Mouse (Mus musculus) heart, embryonic 15.5 days (tissue): ENCODE measurements around the gene Rdh7. TPM values are rescaled to one million over a fixed set of nuclear protein-coding genes. Genes with fewer than 3 reads are reported as not detected.
"Not testable (repeated sequence)": the region's sequence is repeated elsewhere in the genome, so short reads cannot be mapped to it uniquely, and the experiment has no call there.

ENCODE experiments used
- ATAC-seq: fragments of 200-750 bp; cut with Nextera tagmentation; replicated peaks from 2 replicates; pipeline ENCODE4 v1.8.0; 2017; ENCODE audit warnings: low read depth, moderate TSS enrichment; ENCODE audit not compliant: insufficient number of reproducible peaks, insufficient read depth, low FRiP score
- H3K27ac ChIP-seq: fragments of 300-500 bp; sonication (generic); 2 replicates; pipeline ENCODE4 v1.5.1; 2015; ENCODE audit warnings: mild to moderate bottlenecking, inconsistent platforms
- H3K27me3 ChIP-seq: fragments of 300-500 bp; sonication (generic); 2 replicates; pipeline ENCODE4 v1.6.1; 2015; ENCODE audit warnings: inconsistent platforms
- H3K36me3 ChIP-seq: fragments of 300-500 bp; sonication (generic); 2 replicates; pipeline ENCODE4 v1.6.1; 2015; ENCODE audit warnings: mild to moderate bottlenecking, inconsistent platforms
- H3K4me1 ChIP-seq: fragments of 300-500 bp; sonication (generic); replicated peaks from 2 replicates; pipeline ENCODE4 v1.6.1; 2015; ENCODE audit warnings: inconsistent platforms
- H3K4me2 ChIP-seq: fragments of 300-500 bp; sonication (generic); 2 replicates; pipeline ENCODE4 v1.6.1; 2015; ENCODE audit warnings: inconsistent platforms, mild to moderate bottlenecking, moderate library complexity
- H3K4me3 ChIP-seq: fragments of 300-500 bp; sonication (generic); 2 replicates; pipeline ENCODE4 v1.5.1; 2015; ENCODE audit warnings: mild to moderate bottlenecking, inconsistent platforms
- H3K9ac ChIP-seq: fragments of 300-500 bp; sonication (generic); 2 replicates; pipeline ENCODE4 v1.6.1; 2015; ENCODE audit warnings: mild to moderate bottlenecking, inconsistent platforms
- H3K9me3 ChIP-seq: fragments of 300-500 bp; sonication (generic); replicated peaks from 2 replicates; pipeline ENCODE4 v1.6.1; 2016; ENCODE audit warnings: inconsistent platforms
- WGBS: fragments of 180-500 bp; shearing (Covaris S2); methylation state at CpG from one replicate; pipeline ENCODE4 v1.1.7; 2015; ENCODE audit warnings: mixed read lengths; 5-methylcytosine and 5-hydroxymethylcytosine counted together
- polyA plus RNA-seq: library from polyadenylated mRNA; unstranded; fragments of >200 nt; fragmentation: Nextera tagmentation; extraction: Ambion mirVana; gene quantifications from 2 replicates; pipeline ENCODE4 v1.2.1, GENCODE M21; 2015

The Rdh7 gene
- 0.11 TPM in 1 of 2 replicates, not detected in the other for polyA plus RNA-seq

DNA sequence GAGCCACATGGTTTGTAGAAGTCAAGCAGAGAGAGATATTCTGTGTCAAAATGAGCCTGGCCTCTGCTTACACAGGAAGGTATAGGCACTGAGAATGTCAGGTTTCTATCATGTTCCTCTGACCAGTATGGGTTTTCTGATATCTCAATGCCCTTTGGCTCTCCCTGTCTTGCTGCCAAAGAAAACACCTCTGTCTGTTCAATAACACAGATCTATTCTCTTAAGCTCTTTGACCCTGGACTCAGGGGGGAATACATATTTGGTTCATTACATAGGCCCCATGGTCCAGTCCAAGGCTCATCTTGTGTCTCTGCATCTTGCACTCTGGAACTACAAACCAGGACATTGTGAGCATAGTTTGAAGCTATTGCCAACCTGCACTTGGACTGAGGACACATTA, at the start of gene Rdh7:
Gene Rdh7 (minus strand): TSS at position 213 of the 400 bp plus-strand sequence.
- no peak within 1 kb of the TSS for H3K4me2 ChIP-seq
- no peaks in the 10 kb centered on the region for H3K27me3 ChIP-seq
- no peak within 1 kb of the TSS for H3K4me3 ChIP-seq
- no peaks in the 10 kb centered on the region for H3K36me3 ChIP-seq
- H3K9ac ChIP-seq = no peak within 1 kb of the TSS
- no peak for ATAC-seq
- no peaks in the 10 kb centered on the region for H3K9me3 ChIP-seq
- no peak within 1 kb of the TSS for H3K27ac ChIP-seq
- no peaks in the 10 kb centered on the region for H3K4me1 ChIP-seq

DNA sequence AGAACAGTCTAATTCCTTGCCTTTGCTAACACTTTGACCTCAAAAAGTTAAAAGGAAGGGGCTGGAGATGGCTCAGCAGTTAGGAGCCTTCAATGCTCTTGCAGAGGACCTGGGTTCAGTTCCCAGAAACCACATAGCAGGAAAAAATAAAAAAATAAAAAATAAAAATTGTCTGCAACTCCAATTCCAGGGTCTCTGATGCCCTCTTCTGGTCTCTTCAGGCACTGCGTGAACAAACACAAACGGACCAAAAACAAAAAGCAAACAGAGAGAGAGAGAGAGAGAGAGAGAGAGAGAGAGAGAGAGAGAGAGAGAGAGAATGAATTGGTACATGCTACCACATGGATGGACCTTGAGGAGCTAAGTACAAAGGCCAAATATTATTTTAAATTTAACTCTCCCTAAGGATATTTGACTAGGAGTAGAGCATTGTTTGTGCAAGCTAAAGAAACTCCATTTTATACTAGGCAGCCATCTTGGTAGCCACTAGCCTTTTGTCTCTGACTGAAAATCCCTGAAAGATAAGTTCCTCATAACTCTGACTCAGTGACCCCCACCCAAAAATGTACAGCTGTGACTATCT, 48.9 kb upstream of the Rdh7 start:
- Histone ChIP-seq H3K36me3 (no peaks in the 10 kb centered on the region), H3K9ac (no peak overlapping the region), H3K27ac (no peak overlapping the region), H3K4me1 (no peaks in the 10 kb centered on the region), H3K4me2 (no peak overlapping the region), H3K27me3 (no peaks in the 10 kb centered on the region), H3K4me3 (no peak overlapping the region), H3K9me3 (no peaks in the 10 kb centered on the region)
- 4% methylated on average over 2 of the region's 2 CpGs for WGBS
- no peak for ATAC-seq

DNA sequence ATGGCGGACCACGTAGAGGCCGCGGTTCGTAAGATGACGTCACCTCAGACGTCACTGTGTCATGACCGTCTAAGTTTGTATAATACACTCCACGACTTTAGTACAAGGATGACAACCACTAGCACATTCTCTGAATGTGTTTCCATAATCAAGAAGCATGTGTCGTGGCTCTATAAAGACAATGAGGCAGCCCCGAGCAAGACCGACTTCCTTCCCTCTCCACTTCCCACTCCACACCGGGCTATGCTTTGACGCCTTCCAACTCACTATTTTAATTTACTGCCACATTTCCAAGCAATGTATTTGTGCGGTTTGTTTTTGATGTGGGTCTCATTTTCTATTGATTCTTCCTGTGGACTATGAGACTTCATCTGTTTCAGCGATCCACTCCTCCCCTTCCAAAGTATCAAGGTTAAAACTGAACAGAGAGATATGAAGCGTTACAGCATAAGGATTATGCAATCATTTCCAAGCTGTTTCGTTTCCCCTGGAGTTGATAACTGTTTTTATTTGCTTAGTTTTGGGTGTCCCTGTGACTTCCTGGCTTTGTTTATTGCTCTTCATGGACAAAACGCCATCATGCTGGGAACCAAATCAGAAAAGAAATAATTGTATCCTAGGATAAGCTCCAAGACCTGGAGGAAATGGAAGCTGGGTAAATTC, 48.3 kb upstream of the Rdh7 start:
- ATAC-seq = no peak
- H3K27ac ChIP-seq = no peak overlapping the region
- H3K9ac ChIP-seq = no peak overlapping the region
- H3K36me3 ChIP-seq = no peaks in the 10 kb centered on the region
- no peak overlapping the region for H3K4me3 ChIP-seq
- H3K9me3 ChIP-seq = no peaks in the 10 kb centered on the region
- no peaks in the 10 kb centered on the region for H3K27me3 ChIP-seq
- no peak overlapping the region for H3K4me2 ChIP-seq
- H3K4me1 ChIP-seq = no peaks in the 10 kb centered on the region
- 75% methylated on average over 19 of the region's 19 CpGs for WGBS

DNA sequence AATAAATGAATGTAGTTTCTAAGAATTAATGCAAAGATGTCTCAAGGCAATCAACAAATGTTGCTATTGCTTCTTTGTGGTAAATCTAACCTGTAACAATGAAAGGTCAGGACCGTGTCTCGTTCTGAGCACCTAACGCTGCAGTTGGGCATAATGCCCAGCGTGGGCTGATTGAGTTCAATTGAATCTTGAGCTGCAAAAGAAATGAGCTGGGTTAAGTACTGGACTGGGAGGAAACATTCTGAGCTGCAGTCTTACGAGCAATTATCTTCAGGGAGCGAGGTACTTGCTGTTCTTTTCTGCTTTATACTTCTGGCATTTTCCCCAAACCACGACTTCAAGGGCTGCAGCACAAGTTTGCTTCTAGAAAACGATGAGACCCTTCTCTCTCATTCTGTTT, 47.7 kb upstream of the Rdh7 start:
- Histone ChIP-seq H3K4me2 (no peak overlapping the region), H3K4me3 (no peak overlapping the region), H3K9me3 (no peaks in the 10 kb centered on the region), H3K27me3 (no peaks in the 10 kb centered on the region), H3K27ac (no peak overlapping the region), H3K36me3 (no peaks in the 10 kb centered on the region), H3K9ac (no peak overlapping the region), H3K4me1 (no peaks in the 10 kb centered on the region)
- no peak for ATAC-seq
- 76% methylated on average over 8 of the region's 8 CpGs for WGBS

DNA sequence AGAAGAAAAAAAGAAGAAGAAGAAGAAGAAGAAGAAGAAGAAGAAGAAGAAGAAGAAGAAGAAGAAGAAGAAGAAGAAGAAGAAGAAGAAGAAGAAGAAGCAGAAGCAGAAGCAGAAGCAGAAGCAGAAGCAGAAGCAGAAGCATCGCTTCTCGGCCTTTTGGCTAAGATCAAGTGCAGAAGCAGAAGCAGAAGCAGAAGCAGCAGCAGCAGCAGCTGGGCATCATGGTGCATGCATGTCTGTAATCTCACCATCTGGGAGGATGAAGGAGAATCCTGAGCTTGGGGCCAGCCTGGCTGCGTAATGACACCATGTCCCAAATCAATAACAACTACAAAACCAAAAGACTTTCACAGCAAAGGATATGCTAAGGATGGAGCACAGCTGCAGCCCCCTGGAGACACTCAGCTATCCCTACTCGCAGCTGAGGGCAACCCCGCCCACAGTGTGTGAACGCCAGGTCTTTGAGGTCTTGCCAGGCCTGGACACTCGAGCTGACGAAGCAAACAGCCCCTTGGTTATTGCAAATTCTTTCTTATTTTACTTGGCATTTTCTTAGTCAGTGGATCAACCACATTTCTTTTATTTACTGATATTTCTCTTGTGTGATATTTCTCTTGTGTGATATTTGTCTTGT, 43.8 kb upstream of the Rdh7 start:
- Histone ChIP-seq H3K4me1 (no peaks in the 10 kb centered on the region), H3K4me2 (no peak overlapping the region), H3K9ac (no peak overlapping the region), H3K9me3 (no peaks in the 10 kb centered on the region), H3K27me3 (no peaks in the 10 kb centered on the region), H3K36me3 (no peaks in the 10 kb centered on the region), H3K27ac (no peak overlapping the region), H3K4me3 (no peak overlapping the region)
- ATAC-seq = no peak
- WGBS = 56% methylated on average over 8 of the region's 8 CpGs

DNA sequence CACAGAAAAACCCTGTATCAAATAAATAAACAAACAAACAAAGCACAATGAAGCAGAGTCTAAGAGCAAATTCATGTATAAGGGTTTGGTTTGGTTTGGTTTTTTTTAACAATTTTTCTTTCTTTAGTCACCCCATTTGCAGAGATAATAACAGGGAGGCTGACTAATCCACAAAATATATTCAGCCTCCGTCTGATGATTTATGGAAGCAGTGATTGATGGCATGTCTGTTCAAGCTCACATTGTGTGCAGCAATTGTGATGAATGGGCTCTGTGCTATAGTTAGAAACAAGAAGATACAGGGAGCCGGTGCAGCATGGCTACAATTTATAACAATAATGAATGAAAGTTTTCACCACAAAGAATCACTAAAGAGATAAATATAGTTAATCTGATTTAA, 39.1 kb upstream of the Rdh7 start:
- 35% methylated on average over 2 of the region's 2 CpGs for WGBS
- Histone ChIP-seq H3K4me2 (no peak overlapping the region), H3K4me1 (no peaks in the 10 kb centered on the region), H3K27me3 (no peaks in the 10 kb centered on the region), H3K36me3 (no peaks in the 10 kb centered on the region), H3K9ac (no peak overlapping the region), H3K9me3 (no peaks in the 10 kb centered on the region), H3K4me3 (no peak overlapping the region), H3K27ac (no peak overlapping the region)
- ATAC-seq = no peak

DNA sequence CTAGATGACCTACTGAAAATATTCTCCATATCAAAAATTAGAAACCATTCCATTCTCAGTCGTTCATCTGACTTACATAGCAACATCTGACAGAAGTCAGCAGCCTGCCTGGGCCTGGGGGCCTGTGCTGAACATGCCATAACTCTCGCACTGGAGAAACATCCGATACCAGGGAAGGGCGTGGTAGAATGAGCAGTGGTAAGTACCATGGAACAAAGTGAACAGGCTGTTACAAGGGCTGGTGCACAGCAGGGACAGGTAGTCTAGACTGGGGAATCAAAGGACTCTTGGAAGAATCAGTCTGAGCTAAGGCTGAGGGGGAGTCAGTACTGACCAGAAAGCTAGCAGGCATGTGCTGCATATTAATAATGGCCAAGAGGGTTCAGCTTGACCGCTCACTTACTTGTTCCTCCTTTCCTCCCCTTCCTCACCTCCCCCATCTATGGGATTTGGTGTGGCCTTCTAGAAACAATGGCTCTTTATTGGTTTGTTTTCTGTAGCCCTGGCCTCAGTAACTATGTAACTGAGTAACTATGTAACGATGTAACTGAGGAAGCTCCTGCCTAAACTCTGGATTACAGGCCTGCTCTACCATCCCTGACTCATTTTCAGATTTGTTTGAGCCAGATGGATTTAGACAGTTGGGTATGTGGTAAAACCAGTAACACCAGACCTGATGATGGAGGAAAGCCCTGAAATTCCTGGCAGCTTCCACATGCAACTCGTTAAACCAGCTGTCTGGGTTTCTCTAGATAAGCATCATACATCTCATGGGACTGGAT, 36.2 kb upstream of the Rdh7 start:
- H3K36me3 ChIP-seq = no peaks in the 10 kb centered on the region
- WGBS = 58% methylated on average over 7 of the region's 7 CpGs
- H3K27me3 ChIP-seq = no peaks in the 10 kb centered on the region
- H3K4me2 ChIP-seq = no peak overlapping the region
- no peak overlapping the region for H3K9ac ChIP-seq
- no peak overlapping the region for H3K4me3 ChIP-seq
- H3K4me1 ChIP-seq = no peaks in the 10 kb centered on the region
- no peak for ATAC-seq
- H3K27ac ChIP-seq = no peak overlapping the region
- H3K9me3 ChIP-seq = no peaks in the 10 kb centered on the region

DNA sequence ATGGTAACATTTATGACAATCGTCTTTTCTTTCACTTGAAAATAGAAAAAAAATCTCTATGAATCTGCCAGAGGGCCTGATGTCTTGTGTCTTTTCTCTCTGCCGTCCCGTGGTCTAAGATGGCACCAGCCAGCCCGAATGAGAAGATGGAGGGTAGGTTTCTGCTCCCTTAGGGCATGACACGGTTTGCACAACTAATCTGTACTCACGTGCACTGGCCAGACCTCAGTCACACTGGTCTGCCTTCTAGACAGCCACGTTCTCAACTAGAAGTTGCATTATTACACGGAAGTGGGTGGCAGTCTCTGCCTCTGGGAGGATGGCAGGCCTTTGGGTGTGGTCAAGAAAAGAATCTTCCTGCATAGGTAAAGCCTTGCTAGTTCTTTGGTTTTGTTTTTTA, 34.4 kb upstream of the Rdh7 start:
- 83% methylated on average over 8 of the region's 8 CpGs for WGBS
- H3K4me3 ChIP-seq = no peak overlapping the region
- H3K36me3 ChIP-seq = no peaks in the 10 kb centered on the region
- ATAC-seq = no peak
- no peaks in the 10 kb centered on the region for H3K4me1 ChIP-seq
- no peak overlapping the region for H3K4me2 ChIP-seq
- H3K9me3 ChIP-seq = no peaks in the 10 kb centered on the region
- H3K27me3 ChIP-seq = no peaks in the 10 kb centered on the region
- H3K27ac ChIP-seq = no peak overlapping the region
- H3K9ac ChIP-seq = no peak overlapping the region

DNA sequence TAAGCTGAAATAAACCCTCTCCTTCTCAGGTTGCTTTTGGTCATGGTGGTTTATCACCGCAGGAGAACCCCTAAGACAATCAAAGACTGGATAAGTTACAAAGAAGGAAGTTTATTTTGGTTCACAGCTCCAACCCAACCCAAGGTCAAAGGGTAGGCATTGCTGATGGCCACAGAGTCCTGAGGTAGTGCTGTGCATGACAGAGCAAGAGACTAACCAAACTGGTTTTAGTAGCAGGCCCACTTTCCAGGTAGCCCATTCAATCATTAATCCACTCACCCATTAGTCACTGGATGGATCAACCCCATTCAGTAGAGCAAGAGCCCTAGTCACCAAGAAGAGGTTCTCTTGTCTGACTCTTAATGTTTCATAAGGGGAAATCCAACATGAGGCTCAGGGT, 33.6 kb upstream of the Rdh7 start:
- H3K4me1 ChIP-seq = no peaks in the 10 kb centered on the region
- no peaks in the 10 kb centered on the region for H3K27me3 ChIP-seq
- no peak overlapping the region for H3K4me2 ChIP-seq
- H3K9me3 ChIP-seq = no peaks in the 10 kb centered on the region
- WGBS = 74% methylated on average over 1 of the region's 1 CpGs
- H3K4me3 ChIP-seq = no peak overlapping the region
- no peak overlapping the region for H3K27ac ChIP-seq
- H3K9ac ChIP-seq = no peak overlapping the region
- ATAC-seq = no peak
- H3K36me3 ChIP-seq = no peaks in the 10 kb centered on the region

DNA sequence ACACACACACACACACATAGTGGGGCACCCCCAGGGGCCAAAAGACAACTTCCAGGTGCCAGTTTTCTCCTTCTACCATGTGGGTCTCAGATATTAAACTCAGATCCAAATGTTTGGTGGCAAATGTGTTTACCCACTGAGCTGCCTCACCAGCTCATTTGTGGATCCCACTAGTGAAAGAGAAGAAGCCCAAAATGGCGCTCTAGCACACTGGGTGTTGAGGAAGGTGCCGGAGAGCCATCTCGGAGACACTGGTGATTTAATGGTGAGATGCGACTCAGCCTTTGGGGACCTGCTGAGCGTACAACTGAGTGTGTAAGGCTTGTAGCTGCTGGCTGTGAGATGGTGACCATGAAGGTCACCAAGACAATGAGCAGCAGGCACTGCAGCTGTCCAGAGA, 29.0 kb upstream of the Rdh7 start:
- Histone ChIP-seq H3K36me3 (no peaks in the 10 kb centered on the region), H3K4me3 (no peak overlapping the region), H3K27ac (no peak overlapping the region), H3K4me2 (no peak overlapping the region), H3K4me1 (no peaks in the 10 kb centered on the region), H3K27me3 (no peaks in the 10 kb centered on the region), H3K9ac (no peak overlapping the region), H3K9me3 (no peaks in the 10 kb centered on the region)
- WGBS = 85% methylated on average over 5 of the region's 5 CpGs
- no peak for ATAC-seq

DNA sequence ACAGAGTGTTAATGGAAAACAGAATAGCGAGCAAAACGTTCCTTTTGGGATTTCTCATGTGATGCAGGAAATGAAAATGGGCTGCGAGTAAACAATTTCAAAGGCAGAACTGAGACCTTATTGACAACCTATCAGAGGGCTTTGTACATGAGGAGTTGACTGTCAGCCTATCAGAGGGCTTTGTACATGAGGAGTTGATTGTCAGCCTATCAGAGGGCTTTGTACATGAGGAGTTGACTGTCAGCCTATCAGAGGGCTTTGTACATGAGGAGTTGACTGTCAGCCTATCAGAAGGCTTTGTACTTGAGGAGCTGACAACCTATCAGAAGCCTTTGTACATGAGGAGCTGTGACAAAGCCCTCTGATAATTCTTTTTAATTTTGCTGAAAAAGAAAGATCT, 28.6 kb upstream of the Rdh7 start:
- H3K27me3 ChIP-seq, H3K4me2 ChIP-seq, H3K27ac ChIP-seq, H3K4me1 ChIP-seq, H3K4me3 ChIP-seq, ATAC-seq, H3K36me3 ChIP-seq, H3K9me3 ChIP-seq, H3K9ac ChIP-seq: not testable (repeated sequence)
- 76% methylated on average over 3 of the region's 3 CpGs for WGBS
